Mouse (Mus musculus) R1 (cell line): Measurements from ENCODE around the gene Cdc42bpg.
"Not testable (repeated sequence)": the region's sequence is repeated elsewhere in the genome, so short reads cannot be mapped to it uniquely, and the experiment has no call there.

Experiments used
- DNase-seq: peaks from one replicate; pipeline ENCODE4 v3.0.0-alpha.2; 2018; ENCODE audit warnings: low read depth, low spot score

The Cdc42bpg gene

GRCm38 (mm10) chr19:6296551-6297210 lies 9.6 kb upstream of the Cdc42bpg start:
- DNase-seq = peak; percentile 52

DNA sequence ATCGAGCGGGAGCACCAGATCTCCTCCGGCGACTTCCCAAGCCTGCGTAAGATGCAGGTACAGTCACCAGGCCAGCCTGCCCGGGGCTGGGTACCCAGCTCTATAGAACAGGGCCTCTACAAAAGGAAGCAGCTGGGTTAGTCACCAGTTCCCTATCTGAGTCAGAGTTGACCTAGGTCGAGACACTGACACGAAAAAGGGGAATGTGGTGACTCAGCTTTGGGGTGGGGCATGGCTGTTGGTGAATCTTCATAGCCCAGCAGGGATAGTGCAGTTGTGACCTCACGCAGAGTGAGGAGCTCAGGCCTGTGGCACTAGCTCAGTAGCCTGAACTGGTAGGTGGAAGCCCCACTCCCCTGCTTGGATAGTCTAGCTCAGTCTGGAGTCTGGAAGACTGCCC lies 8.6 kb upstream of the Cdc42bpg start:
- DNase-seq = peak; percentile 72

GRCm38 (mm10) chr19:6299003-6299402 lies 7.3 kb upstream of the Cdc42bpg start:
- DNase-seq = no peak

GRCm38 (mm10) chr19:6299450-6300267 lies 6.6 kb upstream of the Cdc42bpg start:
- DNase-seq = no peak

GRCm38 (mm10) chr19:6300402-6300841 lies 5.8 kb upstream of the Cdc42bpg start:
- no peak for DNase-seq

DNA sequence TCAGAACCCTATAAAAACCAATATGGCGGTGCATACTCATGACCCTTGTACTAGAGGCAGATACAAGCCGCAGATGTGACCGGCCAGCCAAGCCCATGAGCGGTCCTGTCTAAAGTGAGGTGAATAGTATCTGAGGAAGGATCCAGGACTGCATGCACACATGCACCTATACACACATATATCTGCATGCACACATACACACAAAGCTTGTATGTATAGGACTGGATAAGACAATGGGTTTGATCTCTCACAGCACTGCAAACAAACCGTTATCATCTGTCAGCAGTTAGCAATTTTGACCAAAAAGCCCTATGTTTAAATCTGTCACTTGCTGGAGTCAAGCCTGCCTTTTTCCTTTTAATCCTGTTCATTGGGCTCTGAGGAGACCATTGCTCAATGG lies 4.1 kb upstream of the Cdc42bpg start:
- DNase-seq = no peak

- DNase-seq = peak; percentile 57
Observed at GRCm38 (mm10) chr19:6302522-6302921, 3.7 kb upstream of the Cdc42bpg start.

GRCm38 (mm10) chr19:6303831-6304230 lies 2.4 kb upstream of the Cdc42bpg start:
- no peak for DNase-seq

DNA sequence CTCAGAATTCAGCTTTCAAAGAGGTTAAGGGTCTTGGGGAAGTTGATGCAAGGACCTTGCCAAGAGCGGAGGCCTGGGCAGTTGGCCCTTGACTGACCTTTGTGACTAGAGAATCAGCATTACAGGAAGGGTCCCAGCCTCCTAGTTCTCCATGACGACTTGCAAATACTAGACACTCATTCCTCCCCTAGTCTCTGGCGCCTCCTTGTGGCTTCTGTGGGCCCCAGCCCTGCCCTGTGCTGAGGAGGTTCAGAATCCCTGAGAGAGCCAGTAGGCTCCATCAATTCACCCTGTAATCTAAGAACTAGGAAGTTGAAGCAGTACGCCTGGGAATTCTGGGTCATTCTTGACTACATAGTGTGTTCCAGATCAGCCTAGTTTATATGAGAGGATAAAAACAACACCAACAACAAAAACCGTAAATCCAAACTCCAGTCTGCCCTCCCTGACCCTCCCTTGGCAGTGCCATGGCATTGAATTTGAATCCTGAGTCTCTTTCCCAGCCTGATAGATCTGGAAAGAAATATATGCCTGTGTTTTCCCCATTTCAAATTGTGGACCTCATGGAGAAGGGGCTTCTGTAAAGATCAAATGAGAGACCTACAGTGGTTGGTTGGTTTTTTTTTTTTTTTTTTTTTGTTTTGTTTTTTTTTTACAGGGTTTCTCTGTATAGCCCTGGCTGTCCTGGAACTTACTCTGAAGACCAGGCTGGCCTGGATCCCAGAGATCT lies 1.3 kb upstream of the Cdc42bpg start:
- DNase-seq = peak; percentile 92

DNA sequence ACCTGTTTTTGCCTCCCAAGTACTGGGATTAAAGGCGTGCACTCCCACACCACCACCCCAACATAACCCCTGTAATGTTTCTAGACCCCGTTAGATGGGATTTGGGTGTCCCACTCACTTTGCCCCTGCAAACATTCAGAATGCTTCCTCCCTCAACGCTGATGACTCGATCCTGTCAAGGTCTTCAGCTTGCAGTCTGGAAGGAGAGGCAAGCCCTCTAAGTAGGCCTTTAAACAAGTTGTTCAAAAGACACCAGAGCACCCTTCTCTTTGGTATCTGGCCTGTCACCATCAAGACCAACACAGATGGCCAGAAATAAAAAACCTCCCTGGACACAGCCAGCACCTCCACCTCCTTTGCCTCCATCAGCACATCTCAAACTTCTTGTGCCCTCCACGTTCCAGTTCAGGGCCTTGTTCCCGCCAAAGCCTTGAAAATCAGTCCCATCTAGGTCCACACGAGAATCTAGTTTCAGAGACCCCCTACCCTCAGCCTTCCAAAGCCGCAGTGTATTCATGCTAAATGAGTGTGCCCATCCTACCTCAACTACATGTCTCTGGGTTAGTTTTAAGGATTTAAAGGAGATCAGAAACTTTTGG lies 640 bp upstream of the Cdc42bpg start:
- DNase-seq = no peak

DNA sequence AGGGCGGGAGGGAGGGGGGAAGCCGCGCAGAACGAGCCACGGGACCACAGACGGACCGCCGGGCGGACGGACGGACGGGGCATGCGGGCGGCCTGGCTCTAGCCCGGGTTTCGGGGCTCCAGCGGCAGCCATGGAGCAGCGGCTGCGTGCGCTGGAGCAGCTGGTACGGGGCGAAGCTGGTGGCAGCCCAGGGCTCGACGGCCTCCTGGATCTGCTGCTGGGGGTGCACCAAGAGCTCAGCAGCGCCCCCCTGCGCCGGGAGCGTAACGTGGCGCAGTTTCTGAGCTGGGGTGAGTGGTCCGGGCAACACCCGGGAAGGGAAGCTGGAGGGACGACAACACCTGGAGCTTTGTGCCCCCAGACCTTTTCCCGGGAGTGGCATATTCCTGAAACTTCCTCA lies 330 bp downstream of the Cdc42bpg start:
- peak; percentile 89 for DNase-seq

DNA sequence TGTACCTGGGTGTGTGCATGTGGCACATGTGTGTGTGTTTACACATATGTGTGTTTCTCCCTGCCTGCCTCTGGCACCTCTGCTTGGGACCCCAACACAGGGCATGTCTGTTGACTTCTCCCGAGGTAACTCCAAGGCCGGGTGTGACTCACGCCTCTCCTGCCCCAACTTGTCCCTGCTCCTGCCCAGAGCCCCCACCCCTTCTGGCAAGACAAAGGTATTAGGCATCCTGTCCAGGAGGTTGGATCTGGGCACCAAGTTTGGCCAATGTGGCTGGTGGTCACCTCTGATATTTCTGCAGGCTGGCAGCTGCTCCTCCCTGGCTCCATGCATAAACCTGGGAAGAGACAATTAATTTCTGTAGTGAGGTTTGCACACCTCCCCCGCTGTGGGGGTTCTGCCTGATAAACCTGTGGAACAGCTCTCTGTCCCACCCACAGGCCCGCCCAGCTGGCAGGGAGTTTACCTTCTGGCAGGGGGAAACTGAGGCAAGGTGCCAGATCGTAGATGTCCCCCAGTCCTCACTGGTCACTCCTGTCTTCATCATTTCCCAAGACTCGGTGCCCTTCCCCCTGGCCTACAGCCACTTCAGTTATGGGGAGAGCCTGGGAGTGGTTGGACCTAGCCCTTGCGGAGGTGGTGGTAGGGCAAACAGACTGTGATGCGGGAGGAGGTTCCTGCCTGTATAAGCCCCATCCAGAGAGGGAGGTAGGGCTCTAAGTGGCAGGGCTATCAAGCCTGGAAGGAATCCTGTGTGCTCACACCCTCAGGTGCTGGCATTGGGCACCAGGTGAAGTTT lies 1.7 kb downstream of the Cdc42bpg start:
- no peak for DNase-seq

- no peak for DNase-seq
Observed at GRCm38 (mm10) chr19:6310181-6310580, 3.9 kb downstream of the Cdc42bpg start.

- not testable (repeated sequence) for DNase-seq
Observed at GRCm38 (mm10) chr19:6311783-6312182, 5.5 kb downstream of the Cdc42bpg start.

DNA sequence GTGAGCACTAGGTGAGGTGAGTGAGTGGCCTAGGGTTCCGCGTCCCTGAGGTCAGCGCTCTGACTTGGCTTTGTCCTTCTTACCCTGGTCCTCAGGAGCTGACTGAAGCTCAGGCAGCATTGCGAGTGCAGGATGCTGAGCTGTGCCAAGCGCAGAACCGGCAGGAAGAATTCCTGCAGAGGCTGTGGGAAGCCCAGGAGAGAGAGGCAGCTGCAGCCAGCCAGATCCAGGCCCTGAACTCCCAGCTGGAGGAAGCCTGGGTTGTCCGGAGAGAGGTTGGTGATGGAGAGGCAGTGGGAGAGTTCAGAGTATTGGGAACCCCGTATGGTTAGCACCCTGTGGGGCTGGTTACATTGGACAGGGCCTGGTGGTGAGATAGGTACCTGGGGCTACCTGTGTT lies 7.5 kb downstream of the Cdc42bpg start:
- DNase-seq = no peak

- DNase-seq = no peak
Observed at GRCm38 (mm10) chr19:6314513-6314912, 8.3 kb downstream of the Cdc42bpg start.

- no peak for DNase-seq
Observed at GRCm38 (mm10) chr19:6315573-6315972, 9.3 kb downstream of the Cdc42bpg start.

DNA sequence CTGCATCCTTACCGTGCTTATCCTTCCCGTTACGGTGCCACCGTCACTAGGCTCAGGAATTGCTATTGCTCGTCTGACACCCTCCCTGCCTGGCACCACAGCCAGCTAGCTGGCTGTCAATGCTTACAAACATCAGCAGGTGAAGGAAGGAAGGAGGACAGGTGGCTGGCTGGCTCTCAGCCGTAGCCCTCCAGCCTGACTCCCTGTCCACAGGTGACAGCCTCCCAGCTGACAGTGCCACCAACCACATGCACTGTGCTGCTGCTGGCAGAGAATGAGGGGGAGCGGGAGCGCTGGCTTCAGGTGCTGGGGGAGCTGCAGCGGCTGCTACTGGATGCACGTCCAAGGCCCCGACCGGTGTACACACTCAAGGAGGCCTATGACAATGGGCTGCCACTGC lies 11.9 kb downstream of the Cdc42bpg start:
- DNase-seq = no peak

DNA sequence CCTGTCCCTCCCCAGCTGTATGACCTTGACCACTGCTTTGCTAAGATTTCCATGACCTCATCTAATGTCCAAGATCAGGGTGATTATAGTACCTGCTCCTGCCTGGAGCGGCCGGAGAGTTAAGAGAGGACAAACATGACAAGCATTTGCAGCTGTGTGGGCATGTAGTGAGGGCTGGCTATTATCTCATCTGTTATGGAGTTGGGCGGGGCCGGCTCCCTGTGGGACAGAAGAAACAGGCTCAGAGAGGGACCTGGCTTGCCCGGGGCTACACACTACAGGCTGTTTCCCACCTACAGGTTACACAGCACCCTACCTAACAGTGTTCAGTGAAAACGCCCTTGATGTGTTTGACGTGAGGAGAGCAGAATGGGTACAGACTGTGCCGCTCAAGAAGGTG lies 15.1 kb downstream of the Cdc42bpg start:
- DNase-seq = peak; percentile 42

DNA sequence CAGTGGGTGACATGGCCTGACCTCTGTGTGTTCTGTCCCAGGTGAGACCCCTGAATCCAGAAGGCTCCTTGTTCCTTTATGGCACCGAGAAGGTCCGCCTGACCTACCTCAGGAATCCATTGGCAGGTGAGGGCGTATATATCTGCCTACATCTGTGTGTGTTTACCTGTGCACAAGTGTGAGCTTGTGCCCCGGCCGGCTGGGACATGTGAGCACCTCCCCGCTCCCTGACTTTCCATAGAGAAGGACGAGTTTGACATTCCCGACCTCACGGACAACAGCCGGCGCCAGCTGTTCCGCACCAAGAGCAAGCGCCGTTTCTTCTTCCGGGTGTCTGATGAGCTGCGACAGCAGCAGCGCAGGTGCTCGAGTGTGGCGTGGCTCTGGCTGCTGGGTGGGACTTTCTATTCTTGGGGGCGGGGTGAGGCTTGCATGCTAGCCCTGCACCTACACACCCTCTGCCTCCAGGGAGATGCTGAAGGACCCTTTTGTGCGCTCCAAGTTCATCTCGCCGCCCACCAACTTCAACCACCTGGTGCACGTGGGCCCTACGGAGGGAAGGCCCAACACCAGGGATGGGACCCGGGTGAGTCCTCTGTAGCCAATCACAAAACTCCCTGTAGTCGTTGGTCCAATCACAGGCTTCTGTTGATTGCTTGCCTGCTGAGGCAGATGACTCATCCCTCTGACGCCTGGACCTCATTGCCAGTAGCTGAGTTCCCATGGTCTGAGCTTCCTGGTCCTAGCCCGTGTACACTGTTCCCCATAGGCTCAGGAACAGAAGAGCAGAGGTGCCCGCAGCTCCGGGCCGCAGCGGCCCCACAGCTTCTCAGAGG lies 15.7 kb downstream of the Cdc42bpg start:
- DNase-seq = peak; percentile 94
